Mouse (Mus musculus) stomach, postnatal 0 days (tissue): ENCODE results near the gene Acbd6. TPM values are rescaled to one million over a fixed set of nuclear protein-coding genes. Genes with fewer than 3 reads are reported as not detected.
A peak's percentile ranks its signal among the peaks of the same experiment; 100 is the strongest.

ENCODE experiments used
- ATAC-seq: fragments of 200-750 bp; cut with Nextera tagmentation; 2 replicates; pipeline ENCODE4 v1.8.0; 2017; ENCODE audit not compliant: low FRiP score, low TSS enrichment
- DNase-seq: peaks from one replicate; pipeline ENCODE4 v3.0.0-alpha.2; 2016; ENCODE audit warnings: low spot score
- H3K27ac ChIP-seq: fragments of 300-500 bp; sonication (generic); replicated peaks from 2 replicates; pipeline ENCODE4 v1.5.1; 2014; ENCODE audit warnings: mild to moderate bottlenecking, control low read depth
- H3K27me3 ChIP-seq: fragments of 300-500 bp; sonication (generic); 2 replicates; pipeline ENCODE4 v1.6.1; 2014; ENCODE audit warnings: low read length; ENCODE audit not compliant: control insufficient read depth, insufficient read depth
- H3K36me3 ChIP-seq: fragments of 300-500 bp; sonication (generic); 2 replicates; pipeline ENCODE4 v1.6.1; 2014; ENCODE audit warnings: low read length, mixed read lengths; ENCODE audit not compliant: control insufficient read depth, insufficient read depth
- H3K4me1 ChIP-seq: fragments of 300-500 bp; sonication (generic); replicated peaks from 2 replicates; pipeline ENCODE4 v1.6.1; 2014; ENCODE audit warnings: antibody characterized with exemption; ENCODE audit not compliant: control insufficient read depth, insufficient read depth
- H3K4me2 ChIP-seq: fragments of 300-500 bp; sonication (generic); replicated peaks from 2 replicates; pipeline ENCODE4 v1.6.1; 2014; ENCODE audit warnings: low read depth, mild to moderate bottlenecking, control low read depth, moderate library complexity
- H3K4me3 ChIP-seq: fragments of 300-500 bp; sonication (generic); 2 replicates; pipeline ENCODE4 v1.5.1; 2014; ENCODE audit warnings: low read depth, low read length, control low read depth
- H3K9ac ChIP-seq: fragments of 300-500 bp; sonication (generic); 2 replicates; pipeline ENCODE4 v1.6.1; 2014; ENCODE audit warnings: mild to moderate bottlenecking, low read length, control low read depth, mixed read lengths
- H3K9me3 ChIP-seq: fragments of 300-500 bp; sonication (generic); 2 replicates; pipeline ENCODE4 v1.6.1; 2016; ENCODE audit warnings: low read length; ENCODE audit not compliant: control insufficient read depth
- CTCF ChIP-seq: IDR thresholded peaks from 2 replicates; pipeline ENCODE4 v1.5.1; 2016; ENCODE audit warnings: antibody characterized with exemption, low read depth, mild to moderate bottlenecking, moderate library complexity
- EP300 ChIP-seq: optimal IDR thresholded peaks from 2 replicates; pipeline ENCODE3; 2016; ENCODE audit warnings: antibody characterized with exemption
- WGBS: fragments of 180-500 bp; shearing (Covaris S2); extraction: QIAGEN DNeasy Blood & Tissue Kit; methylation state at CpG from one replicate; pipeline ENCODE4 v1.1.7; 2014; 5-methylcytosine and 5-hydroxymethylcytosine counted together
- polyA plus RNA-seq: library from polyadenylated mRNA; unstranded; fragments of >200 nt; fragmentation: Nextera tagmentation; extraction: Ambion mirVana; gene quantifications from 2 replicates; pipeline ENCODE4 v1.2.1, GENCODE M21; 2015

Acbd6 gene
- polyA plus RNA-seq, 1 experiment from 2014 or later = 55.9 TPM

GRCm38 (mm10) chr1:155537005-155537642 lies 20.8 kb upstream of the Acbd6 start:
- H3K27me3 ChIP-seq = no peaks in the 10 kb centered on the region
- no peak overlapping the region for H3K27ac ChIP-seq
- H3K4me1 ChIP-seq = no peaks in the 10 kb centered on the region
- DNase-seq = peak; percentile 22
- 2% methylated on average over 2 of the region's 2 CpGs for WGBS
- H3K4me3 ChIP-seq = no peak overlapping the region
- ATAC-seq = 0 out of 2 replicates have a peak, but pooled peaks have one; percentile 12
- TF ChIP-seq EP300 (no peak), CTCF (peak; percentile 88)
- H3K9ac ChIP-seq = no peak overlapping the region
- H3K36me3 ChIP-seq = no peaks in the 10 kb centered on the region
- no peak overlapping the region for H3K4me2 ChIP-seq
- H3K9me3 ChIP-seq = no peaks in the 10 kb centered on the region

- H3K27me3 ChIP-seq = no peaks in the 10 kb centered on the region
- H3K4me1 ChIP-seq = no peaks in the 10 kb centered on the region
- no peak overlapping the region for H3K27ac ChIP-seq
- 64% methylated on average over 7 of the region's 7 CpGs for WGBS
- no peak overlapping the region for H3K9ac ChIP-seq
- H3K4me2 ChIP-seq = no peak overlapping the region
- ATAC-seq = no peak
- no peak for DNase-seq
- H3K4me3 ChIP-seq = no peak overlapping the region
- H3K9me3 ChIP-seq = no peaks in the 10 kb centered on the region
- H3K36me3 ChIP-seq = no peaks in the 10 kb centered on the region
- TF ChIP-seq CTCF (no peak), EP300 (no peak)
These were observed 19.9 kb upstream of the Acbd6 start for GRCm38 (mm10) chr1:155538006-155538405.

- peak overlapping the region; percentile 70 for H3K4me3 ChIP-seq
- DNase-seq = no peak
- no peaks in the 10 kb centered on the region for H3K36me3 ChIP-seq
- WGBS = 39% methylated on average over 9 of the region's 9 CpGs
- H3K4me1 ChIP-seq = no peaks in the 10 kb centered on the region
- peak overlapping the region; percentile 83 for H3K9ac ChIP-seq
- ATAC-seq = peak; percentile 17; the same call in 1 of the 2 replicates
- H3K9me3 ChIP-seq = no peaks in the 10 kb centered on the region
- TF ChIP-seq EP300 = no peak
- no peak for TF ChIP-seq CTCF
- peak overlapping the region; percentile 96 for H3K4me2 ChIP-seq
- peak overlapping the region; percentile 79; the same call in 1 of the 2 replicates for H3K27ac ChIP-seq
- no peaks in the 10 kb centered on the region for H3K27me3 ChIP-seq
These were observed 293 bp upstream of the Acbd6 start for GRCm38 (mm10) chr1:155557642-155558011.

GRCm38 (mm10) chr1:155560021-155560420 lies 2.1 kb downstream of the Acbd6 start:
- Histone ChIP-seq H3K9me3 (no peaks in the 10 kb centered on the region), H3K36me3 (no peaks in the 10 kb centered on the region), H3K4me2 (no peak overlapping the region), H3K27me3 (no peaks in the 10 kb centered on the region), H3K4me1 (no peaks in the 10 kb centered on the region), H3K27ac (no peak overlapping the region), H3K4me3 (no peak overlapping the region), H3K9ac (no peak overlapping the region)
- TF ChIP-seq CTCF = no peak
- TF ChIP-seq EP300 = no peak
- DNase-seq (no peak), ATAC-seq (no peak)
- WGBS = 81% methylated on average over 4 of the region's 4 CpGs

GRCm38 (mm10) chr1:155560678-155561077 lies 2.8 kb downstream of the Acbd6 start:
- Histone ChIP-seq H3K9me3 (no peaks in the 10 kb centered on the region), H3K4me1 (no peaks in the 10 kb centered on the region), H3K4me2 (no peak overlapping the region), H3K4me3 (no peak overlapping the region), H3K36me3 (no peaks in the 10 kb centered on the region), H3K9ac (no peak overlapping the region), H3K27ac (no peak overlapping the region), H3K27me3 (no peaks in the 10 kb centered on the region)
- no peak for DNase-seq
- ATAC-seq = no peak
- no peak for TF ChIP-seq EP300
- no peak for TF ChIP-seq CTCF
- 62% methylated on average over 2 of the region's 2 CpGs for WGBS

- Histone ChIP-seq H3K9ac (no peak overlapping the region), H3K27me3 (no peaks in the 10 kb centered on the region), H3K9me3 (no peaks in the 10 kb centered on the region), H3K27ac (no peak overlapping the region), H3K36me3 (no peaks in the 10 kb centered on the region), H3K4me1 (no peaks in the 10 kb centered on the region), H3K4me3 (no peak overlapping the region), H3K4me2 (no peak overlapping the region)
- WGBS = 55% methylated on average over 6 of the region's 6 CpGs
- ATAC-seq = no peak
- no peak for DNase-seq
- TF ChIP-seq EP300 (no peak), CTCF (no peak)
These were observed 4.3 kb downstream of the Acbd6 start for GRCm38 (mm10) chr1:155562206-155562605.
